Comparison of ENCODE assay signal across 10 mouse cellular contexts in the genomic region with DNA sequence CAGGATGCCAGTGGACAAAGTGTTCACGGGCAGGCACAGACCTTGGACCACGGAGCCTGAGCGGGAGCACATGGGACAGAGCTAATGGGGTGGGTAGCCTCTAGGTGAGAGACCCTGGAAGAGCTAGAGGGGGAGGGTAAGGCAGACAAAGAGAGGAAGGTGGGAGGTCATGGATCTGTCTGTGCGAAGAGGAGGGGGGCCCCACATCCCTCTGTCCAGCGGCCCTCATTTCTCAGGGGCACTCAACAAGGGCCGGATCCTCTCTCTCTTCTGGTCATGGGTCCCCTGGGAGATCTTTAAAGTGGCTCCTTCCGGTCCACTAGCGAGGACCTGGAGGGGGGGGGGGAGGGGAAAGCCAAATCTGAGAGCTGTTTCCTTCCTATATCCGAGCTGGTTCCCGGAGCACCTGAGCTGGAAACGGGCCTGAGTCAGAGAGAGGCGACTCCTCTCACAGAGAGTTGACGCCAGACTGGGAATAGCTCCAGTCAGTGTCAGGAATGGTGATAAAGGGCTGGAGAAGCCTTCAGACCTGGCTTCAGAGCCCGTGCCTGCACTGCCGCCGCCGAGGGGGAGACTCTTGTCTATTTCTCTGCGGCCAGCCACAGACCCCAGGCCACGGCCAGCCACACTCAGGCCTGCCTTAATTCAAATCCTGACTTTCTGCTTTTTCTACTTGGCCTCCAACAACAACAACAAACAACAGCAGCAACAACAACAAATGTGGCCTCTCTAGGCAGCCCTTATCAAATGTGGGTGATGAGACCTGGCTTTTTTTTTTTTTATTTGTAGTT. TPM values are rescaled to one million over a fixed set of nuclear protein-coding genes. Genes with fewer than 3 reads are reported as not detected.
DNase-seq lines count a peak whose midpoint lies in the region; ATAC-seq and TF ChIP-seq lines count a peak whose summit lies in the region.
"Had no signal": no experiment of that assay in that cellular context is flagged by ENCODE, and none has a peak within 500 bp of the region (broad histone marks: within the 10 kb centered on the region; RNA-seq: fewer than 3 reads in every experiment).

No protein-coding gene starts in this region.

- H3K9me3 ChIP-seq in embryonic facial prominence, embryonic 13.5 days, result no peaks in the 10 kb centered on the region
- H3K9me3 ChIP-seq in intestine, postnatal 0 days (ENCODE audit: control insufficient read depth), result no peaks in the 10 kb centered on the region
- H3K9me3 ChIP-seq: liver, embryonic 13.5 days had no signal

- no peaks in the 10 kb centered on the region for H3K36me3 ChIP-seq in embryonic facial prominence, embryonic 13.5 days
- no peaks in the 10 kb centered on the region for H3K36me3 ChIP-seq in intestine, postnatal 0 days (ENCODE audit: control insufficient read depth, insufficient read depth)
- H3K36me3 ChIP-seq: liver, embryonic 13.5 days had no signal

- 13% methylated on average over 19 of the region's 19 CpGs for WGBS in embryonic facial prominence, embryonic 13.5 days
- 48% methylated on average over 17 of the region's 19 CpGs for WGBS in intestine, postnatal 0 days

- no peak overlapping the region for H3K4me2 ChIP-seq in embryonic facial prominence, embryonic 13.5 days
- peak overlapping the region; percentile 27; the same call in 1 of the 2 replicates for H3K4me2 ChIP-seq in intestine, postnatal 0 days (replicated peaks; ENCODE audit: low read depth)
- H3K4me2 ChIP-seq: liver, embryonic 13.5 days had no signal

- TF ChIP-seq CTCF in intestine, postnatal 0 days (IDR thresholded peaks at IDR 0.05; ENCODE audit: low read depth), result no peak

- no peak for ATAC-seq in embryonic facial prominence, embryonic 13.5 days (ENCODE audit: insufficient number of reproducible peaks, insufficient read depth, low FRiP score, low TSS enrichment, low read depth)
- ATAC-seq in intestine, postnatal 0 days, result peak; percentile 12; the same call in 1 of the 2 replicates
- ATAC-seq in CD4-positive, CD25-positive, alpha-beta regulatory T cell, adult 4 months, result no peak

- H3K4me1 ChIP-seq in embryonic facial prominence, embryonic 13.5 days, result peaks cover 58% of the 10 kb centered on the region
- no peaks in the 10 kb centered on the region for H3K4me1 ChIP-seq in intestine, postnatal 0 days (replicated peaks; ENCODE audit: control insufficient read depth, insufficient read depth, low read length)

- DNase-seq in heart, adult 11 months, result peak; percentile 96
- no peak for DNase-seq in heart, postnatal 4 days
- peak; percentile 62 for DNase-seq in neural tube, embryonic 10.5 days (ENCODE audit: extremely low spot score, low spot score)
- DNase-seq in right cerebral cortex, postnatal 36 days (ENCODE audit: low spot score in 2 of 2), result no peak
- no peak for DNase-seq in adrenal gland, adult 8-10 months
- DNase-seq: liver, embryonic 13.5 days had no signal

- no peak overlapping the region for H3K4me3 ChIP-seq in embryonic facial prominence, embryonic 13.5 days
- H3K4me3 ChIP-seq in intestine, postnatal 0 days (ENCODE audit: low read depth, low read length), result no peak overlapping the region
- H3K4me3 ChIP-seq: liver, embryonic 13.5 days had no signal

- no peak overlapping the region; the same call in 1 of the 2 replicates for H3K27ac ChIP-seq in embryonic facial prominence, embryonic 13.5 days
- no peak overlapping the region for H3K27ac ChIP-seq in intestine, postnatal 0 days (ENCODE audit: low read depth, low read length)
- H3K27ac ChIP-seq: liver, embryonic 13.5 days had no signal

- peak overlapping the region; percentile 27; the same call in 1 of the 2 replicates for H3K9ac ChIP-seq in embryonic facial prominence, embryonic 13.5 days
- no peak overlapping the region for H3K9ac ChIP-seq in intestine, postnatal 0 days (ENCODE audit: low read depth, low read length)
- H3K9ac ChIP-seq: liver, embryonic 13.5 days had no signal

- peaks cover 53% of the 10 kb centered on the region for H3K27me3 ChIP-seq in embryonic facial prominence, embryonic 13.5 days
- peaks cover 34% of the 10 kb centered on the region for H3K27me3 ChIP-seq in intestine, postnatal 0 days (replicated peaks; ENCODE audit: control insufficient read depth, insufficient read depth, low read length)

RNA-seq across cellular contexts. Expression of gene Grrp1, which starts 2.7 kb away (rescaled TPM):
- 10 to 100 TPM in 1 of 2 experiments, 1 to 10 TPM in 1; 8.9 to 10.3 TPM for total RNA-seq in heart, postnatal 4 days (2021)
- polyA plus RNA-seq in embryonic facial prominence, embryonic 13.5 days (2015; fragmentation: Nextera tagmentation; extraction: Ambion mirVana), result 3.9 and 6.4 TPM in 2 replicates
- polyA plus RNA-seq in intestine, postnatal 0 days (2015; fragmentation: Nextera tagmentation; extraction: Ambion mirVana), result 6.8 and 7.6 TPM in 2 replicates
- polyA plus RNA-seq in CD4-positive, CD25-positive, alpha-beta regulatory T cell, adult 4 months (2017; shearing (Covaris generic)), result not detected
- 10 to 100 TPM in 2 of 4 experiments, 1 to 10 TPM in 2; 9.5 to 12.5 (median 10.1) TPM for total RNA-seq in adrenal gland, adult 8-10 months (2022)

RNA-seq across cellular contexts. Expression of gene Gm30191, which starts 9.9 kb away (rescaled TPM):
- not detected for total RNA-seq in heart, postnatal 4 days (2021)
- polyA plus RNA-seq in embryonic facial prominence, embryonic 13.5 days (2015; fragmentation: Nextera tagmentation; extraction: Ambion mirVana), result not detected in 2 replicates
- polyA plus RNA-seq in intestine, postnatal 0 days (2015; fragmentation: Nextera tagmentation; extraction: Ambion mirVana), result not detected in 2 replicates
- polyA plus RNA-seq in CD4-positive, CD25-positive, alpha-beta regulatory T cell, adult 4 months (2017; shearing (Covaris generic)), result not detected
- not detected for total RNA-seq in adrenal gland, adult 8-10 months (2022)
- total RNA-seq: gastrocnemius, adult 18-20 months had no signal
- polyA plus RNA-seq: liver, embryonic 13.5 days had no signal

RNA-seq across cellular contexts. Expression of gene Zfp593, which starts 11.2 kb away (rescaled TPM):
- total RNA-seq in heart, postnatal 4 days (2021), result 1 to 10 TPM; 5.8 TPM
- 18.8 and 19.7 TPM in 2 replicates for polyA plus RNA-seq in embryonic facial prominence, embryonic 13.5 days (2015; fragmentation: Nextera tagmentation; extraction: Ambion mirVana)
- polyA plus RNA-seq in intestine, postnatal 0 days (2015; fragmentation: Nextera tagmentation; extraction: Ambion mirVana), result 9.4 and 10.5 TPM in 2 replicates
- polyA plus RNA-seq in CD4-positive, CD25-positive, alpha-beta regulatory T cell, adult 4 months (2017; shearing (Covaris generic)), result 1 to 10 TPM; 4.3 to 6.8 TPM
- 10 to 100 TPM; 10.4 to 11.6 (median 11.6) TPM for total RNA-seq in adrenal gland, adult 8-10 months (2022)

RNA-seq across cellular contexts. Expression of gene E130218I03Rik, which starts 13.1 kb away (rescaled TPM):
- not detected for total RNA-seq in heart, postnatal 4 days (2021)
- 0.72 TPM in 1 of 2 replicates, not detected in the other for polyA plus RNA-seq in embryonic facial prominence, embryonic 13.5 days (2015; fragmentation: Nextera tagmentation; extraction: Ambion mirVana)
- polyA plus RNA-seq in intestine, postnatal 0 days (2015; fragmentation: Nextera tagmentation; extraction: Ambion mirVana), result 0.39 and 0.46 TPM in 2 replicates
- 1 to 10 TPM in 1 of 2 experiments, not detected in 1; 3.7 TPM for polyA plus RNA-seq in CD4-positive, CD25-positive, alpha-beta regulatory T cell, adult 4 months (2017; shearing (Covaris generic))
- total RNA-seq in adrenal gland, adult 8-10 months (2022), result not detected

RNA-seq across cellular contexts. Expression of gene Cnksr1, which starts 18.4 kb away (rescaled TPM):
- 1 to 10 TPM; 1.6 to 2.0 TPM for total RNA-seq in heart, postnatal 4 days (2021)
- polyA plus RNA-seq in embryonic facial prominence, embryonic 13.5 days (2015; fragmentation: Nextera tagmentation; extraction: Ambion mirVana), result 2.9 and 3.9 TPM in 2 replicates
- 13.8 and 15.5 TPM in 2 replicates for polyA plus RNA-seq in intestine, postnatal 0 days (2015; fragmentation: Nextera tagmentation; extraction: Ambion mirVana)
- polyA plus RNA-seq in CD4-positive, CD25-positive, alpha-beta regulatory T cell, adult 4 months (2017; shearing (Covaris generic)), result not detected
- under 1 TPM; 0.17 to 0.65 (median 0.46) TPM for total RNA-seq in adrenal gland, adult 8-10 months (2022)

Comparison
In these comparisons a context has a peak if more than half of its experiments do, and no peak if none do; other contexts are left out.
1. DNase-seq: peak in heart, adult 11 months (single experiment) and neural tube, embryonic 10.5 days (single experiment); none in heart, postnatal 4 days (single experiment), right cerebral cortex, postnatal 36 days (0 of 2) and adrenal gland, adult 8-10 months (single experiment).